Mouse (Mus musculus) cerebellum, adult 2 months (tissue): ENCODE results near the gene Serpine2. TPM values are rescaled to one million over a fixed set of nuclear protein-coding genes. Genes with fewer than 3 reads are reported as not detected.
A peak's percentile ranks its signal among the peaks of the same experiment; 100 is the strongest.

ENCODE experiments used
- DNase-seq, 2 experiments: peaks; one replicate each; pipeline ENCODE4 v3.0.0; 2021
- H3K27ac ChIP-seq: fragments of 200-500 bp; 2 replicates; pipeline ENCODE4 v1.5.1; 2012; ENCODE audit warnings: low read length, control low read depth, inconsistent platforms; ENCODE audit not compliant: insufficient read depth
- H3K27me3 ChIP-seq: fragments of 200-500 bp; 2 replicates; pipeline ENCODE4 v1.6.1; 2012; ENCODE audit warnings: inconsistent platforms, mild to moderate bottlenecking, low read length, moderate library complexity; ENCODE audit not compliant: control insufficient read depth, insufficient read depth
- H3K4me1 ChIP-seq: fragments of 200-500 bp; 2 replicates; pipeline ENCODE4 v1.6.1; 2011; ENCODE audit warnings: low read length; ENCODE audit not compliant: control insufficient read depth, insufficient read depth
- H3K4me3 ChIP-seq: fragments of 200-500 bp; replicated peaks from 2 replicates; pipeline ENCODE3; 2011; ENCODE audit warnings: mild to moderate bottlenecking, low read depth, low read length, control low read depth; ENCODE audit not compliant: insufficient read depth
- CTCF ChIP-seq: fragments of 200-500 bp; IDR thresholded peaks from 2 replicates; pipeline ENCODE4 v1.5.1; 2011; ENCODE audit warnings: low read depth, mild to moderate bottlenecking, control low read depth, low read length, moderate library complexity, borderline replicate concordance; ENCODE audit not compliant: insufficient read depth
- POLR2A ChIP-seq: fragments of 200-500 bp; IDR thresholded peaks from 2 replicates; pipeline ENCODE4 v1.6.1; 2011; ENCODE audit warnings: low read length, control low read depth, borderline replicate concordance; ENCODE audit not compliant: insufficient read depth
- WGBS: fragments of 180-500 bp; shearing (Covaris S2); methylation state at CpG from one replicate; pipeline ENCODE4 v1.1.7; 2018; 5-methylcytosine and 5-hydroxymethylcytosine counted together
- polyA plus RNA-seq: library from polyadenylated mRNA; depleted of rRNA; stranded (reverse); fragments of >200 nt; gene quantifications from 2 replicates; pipeline ENCODE4 v1.2.3, GENCODE M21; 2012

Gene Serpine2
- polyA plus RNA-seq, 1 experiment: 141 TPM

GRCm38 (mm10) chr1:79803614-79804013, 57.4 kb downstream of the Serpine2 start:
- WGBS: 82% methylated on average over 7 of the region's 7 CpGs
- Histone ChIP-seq H3K27ac (no peak overlapping the region), H3K4me3 (no peak overlapping the region), H3K27me3 (no peaks in the 10 kb centered on the region), H3K4me1 (no peaks in the 10 kb centered on the region)
- TF ChIP-seq POLR2A (no peak), CTCF (no peak)
- DNase-seq: no peak

GRCm38 (mm10) chr1:79802858-79803427, 58.0 kb downstream of the Serpine2 start:
- no peak overlapping the region for H3K27ac ChIP-seq
- H3K4me3 ChIP-seq: no peak overlapping the region
- TF ChIP-seq CTCF: no peak
- no peak for TF ChIP-seq POLR2A
- no peaks in the 10 kb centered on the region for H3K27me3 ChIP-seq
- no peaks in the 10 kb centered on the region for H3K4me1 ChIP-seq
- WGBS: 66% methylated on average over 11 of the region's 11 CpGs
- DNase-seq: no peak

- no peaks in the 10 kb centered on the region for H3K4me1 ChIP-seq
Observed at GRCm38 (mm10) chr1:79797084-79797483, 63.9 kb downstream of the Serpine2 start.

GRCm38 (mm10) chr1:79786267-79786927, 74.6 kb downstream of the Serpine2 start:
- no peaks in the 10 kb centered on the region for H3K4me1 ChIP-seq
- no peak for DNase-seq
- WGBS: 61% methylated on average over 7 of the region's 7 CpGs
- H3K27me3 ChIP-seq: no peaks in the 10 kb centered on the region
- H3K27ac ChIP-seq: no peak overlapping the region
- H3K4me3 ChIP-seq: no peak overlapping the region
- TF ChIP-seq CTCF (peak; percentile 29; the same call in 1 of the 2 replicates), POLR2A (no peak)

More at GRCm38 (mm10) chr1:79797084-79797483, 63.9 kb downstream of the Serpine2 start:
- no peak for TF ChIP-seq CTCF
- no peak for TF ChIP-seq POLR2A
- Histone ChIP-seq H3K27me3 (no peaks in the 10 kb centered on the region), H3K4me3 (no peak overlapping the region), H3K27ac (no peak overlapping the region)
- DNase-seq: no peak
- WGBS: 55% methylated on average over 3 of the region's 3 CpGs

- WGBS: 80% methylated on average over 3 of the region's 3 CpGs
- DNase-seq: no peak
- no peak overlapping the region for H3K4me3 ChIP-seq
- H3K4me1 ChIP-seq: no peaks in the 10 kb centered on the region
- H3K27ac ChIP-seq: no peak overlapping the region
- no peaks in the 10 kb centered on the region for H3K27me3 ChIP-seq
- no peak for TF ChIP-seq POLR2A
- TF ChIP-seq CTCF: peak; percentile 21; the same call in 1 of the 2 replicates
Observed at GRCm38 (mm10) chr1:79782433-79782832, 78.5 kb downstream of the Serpine2 start.

GRCm38 (mm10) chr1:79778011-79778410, 83.0 kb downstream of the Serpine2 start:
- no peaks in the 10 kb centered on the region for H3K27me3 ChIP-seq
- 72% methylated on average over 11 of the region's 11 CpGs for WGBS
- no peak overlapping the region for H3K27ac ChIP-seq
- H3K4me1 ChIP-seq: no peaks in the 10 kb centered on the region
- TF ChIP-seq POLR2A (no peak), CTCF (no peak)
- no peak for DNase-seq
- no peak overlapping the region for H3K4me3 ChIP-seq

GRCm38 (mm10) chr1:79775927-79776458, 85.0 kb downstream of the Serpine2 start, which contains the start of the genes Mrpl44 and Wdfy1:
TSS of gene Mrpl44 (plus strand) at chr1:79776018.
TSS of gene Wdfy1 (minus strand) at chr1:79776143.
- WGBS: under 1% methylated on average over 38 of the region's 38 CpGs
- Histone ChIP-seq H3K4me1 (no peaks in the 10 kb centered on the region), H3K27me3 (no peaks in the 10 kb centered on the region), H3K27ac (peak within 1 kb of the TSS; percentile 39), H3K4me3 (peak within 1 kb of the TSS; percentile 73)
- DNase-seq: peak; percentile 96 to 100
- peak; percentile 35; the same call in 1 of the 2 replicates for TF ChIP-seq POLR2A
- no peak for TF ChIP-seq CTCF

GRCm38 (mm10) chr1:79774164-79774780, 86.7 kb downstream of the Serpine2 start:
- WGBS: 73% methylated on average over 4 of the region's 4 CpGs
- TF ChIP-seq CTCF (no peak), POLR2A (no peak)
- no peak overlapping the region for H3K27ac ChIP-seq
- DNase-seq: no peak
- no peaks in the 10 kb centered on the region for H3K4me1 ChIP-seq
- H3K4me3 ChIP-seq: no peak overlapping the region
- H3K27me3 ChIP-seq: no peaks in the 10 kb centered on the region
